Mouse (Mus musculus): ENCODE measurements at regions not wholly inside any gene's neighbourhood (a gene's known extent, or its start where the extent isn't known, plus 50 kb on each side); places are given as distances from the start of the nearest gene placed in this dataset.

GRCm38 (mm10) chr1:88752332-88752731 is 50.3 kb upstream of the Arl4c start:
- TF ChIP-seq CTCF (IDR thresholded peaks at IDR 0.05) = peak; percentile 55
- intact Hi-C loops (cut with DNase I) = loop anchor here (2.0 kb wide), 1 partner anchor 444 kb away; no protein-coding TSS in a partner anchor
- Histone ChIP-seq H3K4me3 (no peak overlapping the region), H3K27ac (no peak overlapping the region)
- no peak for DNase-seq (ENCODE audit: extremely low spot score in 1 of 2, low spot score in 2 of 2)

- peak overlapping the region; percentile 53; the same call in 1 of the 2 replicates for H3K27ac ChIP-seq
- intact Hi-C loops (cut with DNase I) = loop anchor here (2.0 to 5.0 kb wide), 4 partner anchors 38 to 316 kb away; partner anchors contain the start of gene Sh3bp4
- TF ChIP-seq CTCF (IDR thresholded peaks at IDR 0.05) = peak; percentile 66
- no peak overlapping the region for H3K4me3 ChIP-seq
- DNase-seq (ENCODE audit: extremely low spot score in 1 of 2, low spot score in 2 of 2) = peak; percentile 59 to 61
Measured at GRCm38 (mm10) chr1:88756658-88757057, 54.6 kb upstream of the Arl4c start.

GRCm38 (mm10) chr1:88757162-88757561 is 55.1 kb upstream of the Arl4c start:
- intact Hi-C loops (cut with DNase I) = loop anchor here (2.0 to 5.0 kb wide), 4 partner anchors 38 to 315 kb away; partner anchors contain the start of gene Sh3bp4
- H3K27ac ChIP-seq = peak overlapping the region; percentile 53; the same call in 1 of the 2 replicates
- no peak for TF ChIP-seq CTCF (IDR thresholded peaks at IDR 0.05)
- no peak overlapping the region for H3K4me3 ChIP-seq
- DNase-seq (ENCODE audit: extremely low spot score in 1 of 2, low spot score in 2 of 2) = peak; percentile 50 to 56

GRCm38 (mm10) chr1:88757746-88758145 is 55.7 kb upstream of the Arl4c start:
- no peak for DNase-seq (ENCODE audit: extremely low spot score in 1 of 2, low spot score in 2 of 2)
- no peak overlapping the region for H3K4me3 ChIP-seq
- TF ChIP-seq CTCF (IDR thresholded peaks at IDR 0.05) = no peak
- no peak overlapping the region for H3K27ac ChIP-seq
- intact Hi-C loops (cut with DNase I) = loop anchor here (2.0 to 5.0 kb wide), 4 partner anchors 37 to 315 kb away; partner anchors contain the start of gene Sh3bp4

GRCm38 (mm10) chr1:88760643-88761042 is 58.6 kb upstream of the Arl4c start:
- H3K27ac ChIP-seq = no peak overlapping the region
- no peak overlapping the region for H3K4me3 ChIP-seq
- no peak for DNase-seq (ENCODE audit: extremely low spot score in 1 of 2, low spot score in 2 of 2)
- no peak for TF ChIP-seq CTCF (IDR thresholded peaks at IDR 0.05)
- intact Hi-C loops (cut with DNase I) = no loop called here

GRCm38 (mm10) chr1:88761121-88761520 is 59.1 kb upstream of the Arl4c start:
- Histone ChIP-seq H3K4me3 (no peak overlapping the region), H3K27ac (no peak overlapping the region)
- intact Hi-C loops (cut with DNase I) = no loop called here
- no peak for DNase-seq (ENCODE audit: extremely low spot score in 1 of 2, low spot score in 2 of 2)
- TF ChIP-seq CTCF (IDR thresholded peaks at IDR 0.05) = no peak

- Histone ChIP-seq H3K27ac (no peak overlapping the region), H3K4me3 (no peak overlapping the region)
- TF ChIP-seq CTCF (IDR thresholded peaks at IDR 0.05) = no peak
- no peak for DNase-seq (ENCODE audit: extremely low spot score in 1 of 2, low spot score in 2 of 2)
- intact Hi-C loops (cut with DNase I) = no loop called here
Measured at GRCm38 (mm10) chr1:88763725-88764364, 61.8 kb upstream of the Arl4c start.

GRCm38 (mm10) chr1:88764478-88764877 is 62.5 kb upstream of the Arl4c start:
- no peak for DNase-seq (ENCODE audit: extremely low spot score in 1 of 2, low spot score in 2 of 2)
- intact Hi-C loops (cut with DNase I) = no loop called here
- H3K4me3 ChIP-seq = no peak overlapping the region
- H3K27ac ChIP-seq = no peak overlapping the region
- no peak for TF ChIP-seq CTCF (IDR thresholded peaks at IDR 0.05)

- no peak overlapping the region for H3K4me3 ChIP-seq
- intact Hi-C loops (cut with DNase I) = no loop called here
- no peak overlapping the region for H3K27ac ChIP-seq
- no peak for DNase-seq (ENCODE audit: extremely low spot score in 1 of 2, low spot score in 2 of 2)
- TF ChIP-seq CTCF (IDR thresholded peaks at IDR 0.05) = peak; percentile 29
Measured at GRCm38 (mm10) chr1:88777009-88777408, 75.0 kb upstream of the Arl4c start.

GRCm38 (mm10) chr1:88780262-88780661 is 78.2 kb upstream of the Arl4c start:
- DNase-seq (ENCODE audit: extremely low spot score in 1 of 2, low spot score in 2 of 2) = no peak
- Histone ChIP-seq H3K4me3 (no peak overlapping the region), H3K27ac (no peak overlapping the region)
- intact Hi-C loops (cut with DNase I) = no loop called here
- TF ChIP-seq CTCF (IDR thresholded peaks at IDR 0.05) = no peak

- no peak for DNase-seq (ENCODE audit: extremely low spot score in 1 of 2, low spot score in 2 of 2)
- intact Hi-C loops (cut with DNase I) = no loop called here
- no peak for TF ChIP-seq CTCF (IDR thresholded peaks at IDR 0.05)
- no peak overlapping the region for H3K4me3 ChIP-seq
- H3K27ac ChIP-seq = no peak overlapping the region
Measured at GRCm38 (mm10) chr1:88783083-88783482, 81.1 kb upstream of the Arl4c start.

GRCm38 (mm10) chr1:88784866-88785620 is 83.0 kb upstream of the Arl4c start:
- no peak for TF ChIP-seq CTCF (IDR thresholded peaks at IDR 0.05)
- Histone ChIP-seq H3K27ac (no peak overlapping the region), H3K4me3 (no peak overlapping the region)
- DNase-seq (ENCODE audit: extremely low spot score in 1 of 2, low spot score in 2 of 2) = no peak
- intact Hi-C loops (cut with DNase I) = no loop called here

All from left cerebral cortex, adult 2 months (tissue).